Mouse (Mus musculus): ENCODE measurements around the gene Nfix. TPM values are rescaled to one million over a fixed set of nuclear protein-coding genes. Genes with fewer than 3 reads are reported as not detected.

Nfix gene
- total and polyA plus RNA-seq, 2 experiments from 2014 or later: 92.5 to 123 TPM

DNA sequence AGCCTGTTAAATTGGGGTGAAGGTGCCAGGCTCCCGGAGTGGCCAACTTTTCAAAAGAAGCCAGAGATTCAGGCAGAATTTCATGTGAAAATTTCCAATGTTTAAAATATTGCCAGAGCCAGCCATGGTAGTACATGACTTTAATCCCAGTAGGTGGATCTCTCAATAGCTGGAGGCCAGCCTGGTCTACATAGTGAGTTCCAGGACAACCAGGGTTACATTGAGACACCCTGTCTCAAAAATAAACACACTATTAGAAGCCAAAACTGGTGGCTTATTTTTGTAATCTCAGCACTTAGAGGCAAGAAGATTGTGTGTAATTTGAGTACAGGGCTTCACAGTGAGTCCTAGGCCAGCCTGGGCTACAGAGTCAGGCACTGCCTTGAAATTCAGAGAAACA is 90.2 kb downstream of the Nfix start:
- Histone ChIP-seq H3K36me3 (ENCODE audit: insufficient read depth, low read length) (no peaks in the 10 kb centered on the region), H3K4me2 (ENCODE audit: low read depth, low read length) (no peak overlapping the region), H3K27me3 (ENCODE audit: insufficient read depth, low read length) (no peaks in the 10 kb centered on the region), H3K9me3 (ENCODE audit: low read length) (no peaks in the 10 kb centered on the region), H3K4me1 (ENCODE audit: insufficient read depth, low read length) (peaks cover 27% of the 10 kb centered on the region), H3K4me3 (ENCODE audit: low read length) (no peak overlapping the region), H3K9ac (replicated peaks; ENCODE audit: low read length) (no peak overlapping the region), H3K27ac (peak overlapping the region; percentile 79)
- no peak for TF ChIP-seq CTCF (IDR thresholded peaks at IDR 0.05; ENCODE audit: low read depth)
- WGBS: 84% methylated on average over 1 of the region's 1 CpGs
- ATAC-seq (no peak), DNase-seq (ENCODE audit: low spot score) (no peak)

- WGBS: 4% methylated on average over 12 of the region's 12 CpGs
- peak; percentile 97 for TF ChIP-seq CTCF (IDR thresholded peaks at IDR 0.05; ENCODE audit: low read depth)
- Histone ChIP-seq H3K9me3 (ENCODE audit: low read length) (no peaks in the 10 kb centered on the region), H3K4me3 (ENCODE audit: low read length) (no peak overlapping the region), H3K36me3 (ENCODE audit: insufficient read depth, low read length) (no peaks in the 10 kb centered on the region), H3K27ac (peak overlapping the region; percentile 79), H3K27me3 (ENCODE audit: insufficient read depth, low read length) (no peaks in the 10 kb centered on the region), H3K4me2 (ENCODE audit: low read depth, low read length) (no peak overlapping the region), H3K4me1 (ENCODE audit: insufficient read depth, low read length) (peaks cover 22% of the 10 kb centered on the region), H3K9ac (replicated peaks; ENCODE audit: low read length) (no peak overlapping the region)
- ATAC-seq (peak; percentile 74), DNase-seq (ENCODE audit: low spot score) (peak; percentile 96)
Observed at GRCm38 (mm10) chr8:84708774-84709475, 91.2 kb downstream of the Nfix start.

GRCm38 (mm10) chr8:84708071-84708541 is 92.0 kb downstream of the Nfix start:
- no peaks in the 10 kb centered on the region for H3K36me3 ChIP-seq (ENCODE audit: insufficient read depth, low read length)
- no peaks in the 10 kb centered on the region for H3K9me3 ChIP-seq (ENCODE audit: low read length)
- H3K4me3 ChIP-seq (ENCODE audit: low read length): no peak overlapping the region
- 10% methylated on average over 15 of the region's 15 CpGs for WGBS
- peak overlapping the region; percentile 22; the same call in 1 of the 2 replicates for H3K9ac ChIP-seq (replicated peaks; ENCODE audit: low read length)
- ATAC-seq: no peak
- no peaks in the 10 kb centered on the region for H3K27me3 ChIP-seq (ENCODE audit: insufficient read depth, low read length)
- DNase-seq (ENCODE audit: low spot score): no peak
- H3K4me1 ChIP-seq (ENCODE audit: insufficient read depth, low read length): peaks cover 22% of the 10 kb centered on the region
- H3K27ac ChIP-seq: peak overlapping the region; percentile 79
- TF ChIP-seq CTCF (IDR thresholded peaks at IDR 0.05; ENCODE audit: low read depth): no peak
- peak overlapping the region; percentile 34; the same call in 1 of the 2 replicates for H3K4me2 ChIP-seq (ENCODE audit: low read depth, low read length)

DNA sequence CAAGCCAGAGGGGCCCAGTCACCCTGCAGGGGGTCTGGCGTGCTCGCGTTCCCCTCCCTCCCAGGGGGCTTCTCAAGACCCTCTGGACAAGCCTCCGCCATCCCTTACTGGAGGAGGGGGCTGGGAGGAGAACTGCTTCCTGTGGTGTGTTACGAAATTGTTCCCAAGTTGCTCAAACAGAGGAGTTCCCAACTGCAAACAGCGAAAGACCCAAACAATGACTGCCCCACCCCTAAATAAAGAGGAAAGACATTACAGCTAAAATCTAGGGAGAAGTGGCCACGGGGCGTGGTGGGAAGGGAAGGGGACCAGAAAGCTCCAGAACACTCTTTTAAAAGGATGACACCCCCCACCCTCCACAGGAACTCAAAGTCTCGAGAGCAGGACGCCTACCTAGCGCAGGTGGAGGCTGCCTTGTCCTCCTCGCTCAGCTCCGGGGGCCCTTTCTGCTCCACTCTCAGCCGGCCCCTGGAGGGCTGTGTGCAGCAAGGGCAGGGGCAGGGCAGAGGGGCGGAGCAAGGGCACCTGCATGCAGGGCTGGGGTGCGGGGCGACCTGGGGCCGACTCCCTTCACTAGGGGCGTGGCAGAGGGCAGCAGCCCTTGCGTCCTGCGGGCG is 92.8 kb downstream of the Nfix start:
- Histone ChIP-seq H3K4me1 (ENCODE audit: insufficient read depth, low read length) (peaks cover 22% of the 10 kb centered on the region), H3K9me3 (ENCODE audit: low read length) (no peaks in the 10 kb centered on the region), H3K4me3 (ENCODE audit: low read length) (no peak overlapping the region), H3K27ac (peak overlapping the region; percentile 79), H3K36me3 (ENCODE audit: insufficient read depth, low read length) (no peaks in the 10 kb centered on the region), H3K9ac (replicated peaks; ENCODE audit: low read length) (peak overlapping the region; percentile 37; the same call in 1 of the 2 replicates), H3K27me3 (ENCODE audit: insufficient read depth, low read length) (peaks cover 5% of the 10 kb centered on the region), H3K4me2 (ENCODE audit: low read depth, low read length) (peak overlapping the region; percentile 34)
- 14% methylated on average over 22 of the region's 22 CpGs for WGBS
- DNase-seq (ENCODE audit: low spot score): no peak
- no peak for ATAC-seq
- TF ChIP-seq CTCF (IDR thresholded peaks at IDR 0.05; ENCODE audit: low read depth): no peak

GRCm38 (mm10) chr8:84706610-84707266 is 93.4 kb downstream of the Nfix start:
- TF ChIP-seq CTCF (IDR thresholded peaks at IDR 0.05; ENCODE audit: low read depth): no peak
- Histone ChIP-seq H3K27me3 (ENCODE audit: insufficient read depth, low read length) (peaks cover 6% of the 10 kb centered on the region), H3K9ac (replicated peaks; ENCODE audit: low read length) (peak overlapping the region; percentile 37; the same call in 1 of the 2 replicates), H3K27ac (peak overlapping the region; percentile 79), H3K9me3 (ENCODE audit: low read length) (no peaks in the 10 kb centered on the region), H3K4me3 (ENCODE audit: low read length) (peak overlapping the region; percentile 10), H3K4me1 (ENCODE audit: insufficient read depth, low read length) (peaks cover 22% of the 10 kb centered on the region), H3K4me2 (ENCODE audit: low read depth, low read length) (peak overlapping the region; percentile 34; the same call in 1 of the 2 replicates), H3K36me3 (ENCODE audit: insufficient read depth, low read length) (no peaks in the 10 kb centered on the region)
- WGBS: 6% methylated on average over 44 of the region's 45 CpGs
- DNase-seq (ENCODE audit: low spot score) (no peak), ATAC-seq (no peak)

DNA sequence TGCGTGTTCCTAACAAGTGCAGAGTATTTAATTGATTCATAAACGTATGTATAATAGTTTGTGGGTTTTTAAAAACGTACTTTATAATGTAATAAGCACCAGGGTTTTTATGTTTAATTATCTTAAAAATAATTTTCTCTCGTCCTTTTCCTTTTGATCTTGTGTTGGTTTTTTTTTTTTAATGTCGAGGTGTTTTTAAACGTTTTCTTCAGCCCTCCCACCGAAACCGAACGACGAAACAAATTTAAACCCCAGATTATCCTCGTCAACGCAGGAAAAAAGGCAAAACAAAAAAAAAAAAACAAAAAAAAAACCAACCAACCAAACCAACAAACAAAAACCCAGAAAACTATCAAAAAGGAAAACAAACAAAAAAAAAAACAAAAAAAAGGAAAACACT is 94.2 kb downstream of the Nfix start:
- Histone ChIP-seq H3K9ac (replicated peaks; ENCODE audit: low read length) (no peak overlapping the region; the same call in 1 of the 2 replicates), H3K4me1 (ENCODE audit: insufficient read depth, low read length) (peaks cover 22% of the 10 kb centered on the region), H3K4me2 (ENCODE audit: low read depth, low read length) (peak overlapping the region; percentile 44), H3K36me3 (ENCODE audit: insufficient read depth, low read length) (no peaks in the 10 kb centered on the region), H3K4me3 (ENCODE audit: low read length) (peak overlapping the region; percentile 10; the same call in 1 of the 2 replicates), H3K27ac (peak overlapping the region; percentile 79; the same call in 1 of the 2 replicates), H3K9me3 (ENCODE audit: low read length) (no peaks in the 10 kb centered on the region), H3K27me3 (ENCODE audit: insufficient read depth, low read length) (peaks cover 6% of the 10 kb centered on the region)
- no peak for DNase-seq (ENCODE audit: low spot score)
- TF ChIP-seq CTCF (IDR thresholded peaks at IDR 0.05; ENCODE audit: low read depth): no peak
- no peak for ATAC-seq
- 10% methylated on average over 12 of the region's 12 CpGs for WGBS

Measured in hindbrain, postnatal 0 days (tissue).